Mouse (Mus musculus): ENCODE data around the gene Ctsa.
A peak's percentile ranks its signal among the peaks of the same experiment; 100 is the strongest.
"Not testable (repeated sequence)": the region's sequence is repeated elsewhere in the genome, so short reads cannot be mapped to it uniquely, and the experiment has no call there.

Ctsa gene

DNA sequence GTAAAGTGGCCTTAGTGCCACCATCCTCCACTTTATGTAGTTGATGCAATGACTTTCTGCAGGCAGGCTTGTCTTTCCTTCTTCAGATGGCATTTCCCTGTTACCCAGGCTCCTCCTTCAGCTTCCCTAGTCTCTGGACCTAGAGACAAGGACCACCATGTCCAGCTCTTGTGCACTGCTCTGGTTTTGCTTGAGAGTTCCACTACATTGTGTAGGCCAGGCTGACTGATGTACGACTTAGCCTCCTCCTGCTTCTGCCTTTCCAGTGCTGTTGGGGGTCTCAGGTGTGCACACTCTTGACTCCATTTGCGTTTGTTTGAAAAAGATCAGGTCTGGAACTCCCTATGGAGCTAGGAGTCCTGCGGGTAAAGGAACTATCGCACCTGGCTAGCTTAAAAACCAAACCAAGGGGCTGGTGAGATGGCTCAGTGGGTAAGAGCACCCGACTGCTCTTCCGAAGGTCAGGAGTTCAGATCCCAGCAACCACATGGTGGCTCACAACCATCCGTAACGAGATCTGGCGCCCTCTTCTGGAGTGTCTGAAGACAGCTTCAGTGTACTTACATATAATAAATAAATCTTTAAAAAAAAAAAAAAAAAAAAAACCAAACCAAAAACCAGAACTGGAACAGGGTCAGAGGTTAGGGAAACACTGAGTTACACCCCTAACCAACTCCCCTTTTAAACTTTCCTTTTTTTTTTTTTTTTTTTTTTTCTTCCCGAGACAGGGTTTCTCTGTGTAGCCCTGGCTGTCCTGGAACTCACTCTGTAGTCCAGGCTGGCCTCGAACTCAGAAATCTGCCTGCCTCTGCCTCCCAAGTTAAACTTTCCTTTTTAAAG is 44.9 kb downstream of the Ctsa start:
- DNase-seq (ENCODE audit: low read depth), result not testable (repeated sequence)

GRCm38 (mm10) chr2:164878509-164879227 is 46.0 kb downstream of the Ctsa start:
- DNase-seq (ENCODE audit: low read depth), result peak; percentile 94

GRCm38 (mm10) chr2:164879228-164879567 is 46.5 kb downstream of the Ctsa start, which contains the start of gene Pcif1:
Gene Pcif1 (plus strand): TSS chr2:164879304.
- DNase-seq (ENCODE audit: low read depth), result peak; percentile 92

- DNase-seq (ENCODE audit: low read depth), result peak; percentile 97
Observed at GRCm38 (mm10) chr2:164879568-164880277, 47.0 kb downstream of the Ctsa start.

GRCm38 (mm10) chr2:164882619-164883018 is 49.9 kb downstream of the Ctsa start:
- no peak for DNase-seq (ENCODE audit: low read depth)

DNA sequence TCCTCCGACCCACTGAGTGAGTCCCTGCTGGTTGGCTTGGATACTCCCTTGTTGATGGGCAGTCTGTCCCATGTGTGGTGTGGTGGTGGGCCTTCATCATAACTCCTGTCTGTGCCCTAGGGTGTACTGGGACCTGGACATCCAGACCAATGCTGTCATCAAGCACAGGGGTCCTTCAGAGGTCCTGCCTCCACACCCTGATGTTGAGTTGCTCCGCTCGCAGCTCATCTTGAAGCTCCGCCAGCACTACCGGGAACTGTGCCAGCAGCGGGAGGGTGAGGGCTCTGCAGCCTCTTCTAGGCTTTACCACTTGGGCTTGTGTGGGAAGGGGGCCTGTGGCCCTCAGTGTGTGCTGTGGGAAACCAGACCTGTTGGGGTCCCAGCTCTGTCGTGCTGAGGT is 53.1 kb downstream of the Ctsa start:
- no peak for DNase-seq (ENCODE audit: low read depth)

GRCm38 (mm10) chr2:164886617-164887016 is 53.9 kb downstream of the Ctsa start:
- no peak for DNase-seq (ENCODE audit: low read depth)

GRCm38 (mm10) chr2:164888996-164889395 is 56.3 kb downstream of the Ctsa start:
- no peak for DNase-seq (ENCODE audit: low read depth)

DNA sequence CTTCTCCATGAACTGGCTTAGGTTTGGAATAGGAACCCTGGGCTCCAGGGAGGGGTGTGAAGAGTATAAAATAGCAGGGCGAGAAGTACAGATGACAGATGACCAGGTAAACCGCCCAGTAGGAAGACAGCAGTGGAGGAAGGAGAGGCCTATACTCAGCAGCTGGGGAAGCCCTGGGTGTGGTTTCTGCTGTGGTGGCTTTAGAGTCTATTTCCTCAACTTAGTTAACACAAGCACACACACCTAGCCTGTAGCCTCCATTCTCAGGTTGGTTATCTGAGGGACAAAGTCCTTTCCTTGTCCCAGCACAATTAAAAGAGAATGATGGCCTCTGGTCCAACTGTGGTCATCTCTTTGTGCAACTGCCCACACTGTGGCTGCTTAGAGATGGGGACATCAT is 57.3 kb downstream of the Ctsa start:
- no peak for DNase-seq (ENCODE audit: low read depth)

All from 416B (cell line).